In genomic region chr5:53011327-53011726, GRCm38 (mm10) we compare ENCODE assay signal across 37 mouse cellular contexts. TPM values are rescaled to one million over a fixed set of nuclear protein-coding genes. Genes with fewer than 3 reads are reported as not detected.
DNase-seq lines count a peak whose midpoint lies in the region; ATAC-seq and TF ChIP-seq lines count a peak whose summit lies in the region.
"Had no signal": no experiment of that assay in that cellular context is flagged by ENCODE, and none has a peak within 500 bp of the region (broad histone marks: within the 10 kb centered on the region; RNA-seq: fewer than 3 reads in every experiment).

No protein-coding gene starts in this region.

- no peak overlapping the region for H3K9ac ChIP-seq in embryonic facial prominence, embryonic 12.5 days
- no peak overlapping the region for H3K9ac ChIP-seq in limb, embryonic 14.5 days (ENCODE audit: low read depth, low read length, severe bottlenecking)
- H3K9ac ChIP-seq: hindbrain, embryonic 13.5 days; lung, embryonic 15.5 days; neural tube, embryonic 12.5 days had no signal

- no peaks in the 10 kb centered on the region for H3K36me3 ChIP-seq in embryonic facial prominence, embryonic 12.5 days
- H3K36me3 ChIP-seq in limb, embryonic 14.5 days (ENCODE audit: control insufficient read depth, insufficient read depth, low read length): no peaks in the 10 kb centered on the region
- H3K36me3 ChIP-seq: hindbrain, embryonic 13.5 days; lung, embryonic 15.5 days; neural tube, embryonic 12.5 days had no signal

- in situ Hi-C loops in Patski (cut with MboI; ENCODE audit: low pct_unique_long_range_greater_than_20kb): no loop called here

- H3K9me3 ChIP-seq in embryonic facial prominence, embryonic 12.5 days: no peaks in the 10 kb centered on the region
- no peaks in the 10 kb centered on the region for H3K9me3 ChIP-seq in limb, embryonic 14.5 days (ENCODE audit: control insufficient read depth, low read length)
- H3K9me3 ChIP-seq: hindbrain, embryonic 13.5 days; lung, embryonic 15.5 days; neural tube, embryonic 12.5 days had no signal

- WGBS in embryonic facial prominence, embryonic 12.5 days: 31% methylated on average over 3 of the region's 3 CpGs
- WGBS in limb, embryonic 14.5 days: 24% methylated on average over 3 of the region's 3 CpGs

- CTCF ChIA-PET in Patski (lab: Charles Lee): interaction anchor here (1.2 kb wide), 1 partner anchor 33 kb away, joined by 3 read pairs; no protein-coding TSS in a partner anchor

- no peak for ATAC-seq in Patski
- ATAC-seq in embryonic facial prominence, embryonic 12.5 days (ENCODE audit: insufficient number of reproducible peaks, insufficient read depth, low FRiP score, low TSS enrichment): peak; percentile 68
- peak; percentile 71; the same call in 1 of the 2 replicates for ATAC-seq in limb, embryonic 14.5 days (ENCODE audit: low FRiP score, low read depth)
- ATAC-seq: forebrain, embryonic 16.5 days; intestine, postnatal 0 days had no signal

- no peak for TF ChIP-seq POLR2A in limb, embryonic 14.5 days (IDR thresholded peaks at IDR 0.05; ENCODE audit: borderline replicate concordance, extremely low read depth, insufficient read depth, insufficient read length)

- 0 out of 2 replicates have a peak, but pooled peaks cover 6% of the 10 kb centered on the region for H3K4me1 ChIP-seq in embryonic facial prominence, embryonic 12.5 days
- H3K4me1 ChIP-seq in limb, embryonic 14.5 days (ENCODE audit: control insufficient read depth, insufficient read depth, low read length): no peaks in the 10 kb centered on the region
- H3K4me1 ChIP-seq: hindbrain, embryonic 13.5 days; lung, embryonic 15.5 days; neural tube, embryonic 12.5 days had no signal

- intact Hi-C loops in heart, postnatal 36 days (cut with DNase I): no loop called here

- no peaks in the 10 kb centered on the region for H3K27me3 ChIP-seq in Patski
- no peaks in the 10 kb centered on the region for H3K27me3 ChIP-seq in embryonic facial prominence, embryonic 12.5 days
- H3K27me3 ChIP-seq in limb, embryonic 14.5 days (ENCODE audit: control insufficient read depth, insufficient read depth, low read length): no peaks in the 10 kb centered on the region
- H3K27me3 ChIP-seq: hindbrain, embryonic 13.5 days; lung, embryonic 15.5 days; neural tube, embryonic 12.5 days had no signal

- peak; percentile 9 for TF ChIP-seq CTCF in Patski (IDR thresholded peaks at IDR 0.05)

- no peak overlapping the region for H3K4me3 ChIP-seq in embryonic facial prominence, embryonic 12.5 days
- no peak overlapping the region for H3K4me3 ChIP-seq in limb, embryonic 14.5 days (replicated peaks; ENCODE audit: low read length)
- H3K4me3 ChIP-seq: erythroblast, embryonic 14.5 days; hindbrain, embryonic 13.5 days; lung, embryonic 15.5 days; myocyte; neural tube, embryonic 12.5 days had no signal

- POLR2A ChIA-PET in Patski (lab: Charles Lee): interaction anchor here (0.6 to 1.2 kb wide), 4 partner anchors 10 to 130 kb away, joined by 3 to 5 read pairs (median 3); no protein-coding TSS in a partner anchor

- H3K4me2 ChIP-seq in embryonic facial prominence, embryonic 12.5 days (replicated peaks): no peak overlapping the region
- H3K4me2 ChIP-seq in limb, embryonic 14.5 days (replicated peaks; ENCODE audit: low read depth, low read length, severe bottlenecking): no peak overlapping the region
- H3K4me2 ChIP-seq: heart, embryonic 11.5 days; hindbrain, embryonic 13.5 days; liver, embryonic 11.5 days; lung, embryonic 15.5 days; midbrain, embryonic 11.5 days; neural tube, embryonic 12.5 days had no signal

- no peak for DNase-seq in Patski (ENCODE audit: low read depth, low spot score)
- peak; percentile 18 for DNase-seq in hindlimb bud, embryonic 11.5 days (ENCODE audit: extremely low spot score, low read depth, low spot score)
- DNase-seq in limb, embryonic 14.5 days (ENCODE audit: low spot score): peak; percentile 51
- no peak for DNase-seq in frontal cortex, postnatal 25 days (ENCODE audit: low spot score in 2 of 2)
- no peak for DNase-seq in gastrocnemius, postnatal 10 days
- DNase-seq in heart, postnatal 36 days: no peak
- DNase-seq: adrenal gland, postnatal 25 days; cerebellum, adult 11-12 months; cerebellum, adult 9-11 months; gastrocnemius, postnatal 25 days; heart, adult 11 months; heart, postnatal 4 days; kidney, adult 9 months; kidney, postnatal 14 days; right cerebral cortex, adult 18-20 months; spleen, adult 18-20 months; thymus, adult 18-20 months; thymus, postnatal 25 days had no signal

- no peak overlapping the region; the same call in 1 of the 2 replicates for H3K27ac ChIP-seq in embryonic facial prominence, embryonic 12.5 days
- H3K27ac ChIP-seq in limb, embryonic 14.5 days (replicated peaks; ENCODE audit: low read depth, low read length): 0 out of 2 replicates have a peak overlapping the region, but pooled peaks have one; percentile 1
- H3K27ac ChIP-seq: hindbrain, embryonic 13.5 days; lung, embryonic 15.5 days; neural tube, embryonic 12.5 days; stomach, postnatal 0 days had no signal

RNA-seq across cellular contexts. Expression of gene Slc34a2, which starts 26.6 kb away (rescaled TPM):
- 1.9 TPM for polyA plus RNA-seq in Patski (2021)
- polyA plus RNA-seq in embryonic facial prominence, embryonic 12.5 days (2016; fragmentation: Nextera tagmentation; extraction: Ambion mirVana): 0.05 and 0.06 TPM in 2 replicates
- 0.03 and 0.14 TPM in 2 replicates for polyA plus RNA-seq in limb, embryonic 14.5 days (2012; rRNA removed)
- 0.11 and 0.18 TPM in 2 replicates for polyA plus RNA-seq in limb, embryonic 14.5 days (2014; fragmentation: Nextera tagmentation; extraction: Ambion mirVana)
- total RNA-seq in gastrocnemius, postnatal 10 days (2021): not detected
- total RNA-seq in heart, postnatal 36 days (2021): under 1 TPM in 1 of 2 experiments, not detected in 1; 0.05 TPM
- total RNA-seq: adrenal gland, adult 18-20 months; adrenal gland, postnatal 25 days; gastrocnemius, postnatal 25 days; layer of hippocampus, adult 18-20 months; left cerebral cortex, postnatal 36 days; megakaryocyte progenitor cell, adult 5-6 weeks; MEL had no signal
- polyA plus RNA-seq: cortical plate, adult 2 months; erythroblast, embryonic 14.5 days; forebrain, embryonic 11.5 days; forebrain, embryonic 16.5 days; heart, embryonic 11.5 days; hindbrain, embryonic 13.5 days; midbrain, embryonic 11.5 days; myocyte; neural tube, embryonic 12.5 days had no signal

Comparison
In these comparisons a context has a peak if more than half of its experiments do, and no peak if none do; other contexts are left out.
1. DNase-seq: peak in hindlimb bud, embryonic 11.5 days (single experiment) and limb, embryonic 14.5 days (single experiment); none in Patski (single experiment), frontal cortex, postnatal 25 days (0 of 2), gastrocnemius, postnatal 10 days (single experiment) and heart, postnatal 36 days (0 of 2).